ENCODE assay signal across 8 mouse cellular contexts in genomic region chr5:132074360-132074723, GRCm38 (mm10).
A peak's percentile ranks its signal among the peaks of the same experiment; 100 is the strongest.
DNase-seq lines count a peak whose midpoint lies in the region; ATAC-seq and TF ChIP-seq lines count a peak whose summit lies in the region.

No protein-coding gene starts in this region.

- DNase-seq in left cerebral cortex, adult 2 months (ENCODE audit: extremely low spot score in 1 of 2, low spot score in 2 of 2), result peak in 1 of 2 experiments; percentile 16
- no peak for DNase-seq in left cerebral cortex, adult 8-10 months (ENCODE audit: low spot score in 2 of 2)
- DNase-seq in spleen, postnatal 10 days (ENCODE audit: low spot score in 2 of 2), result no peak
- no peak for DNase-seq in kidney, adult 8-10 months
- no peak for DNase-seq in spleen, adult 18-20 months

- H3K4me1 ChIP-seq in forebrain, embryonic 12.5 days, result peaks cover 45% of the 10 kb centered on the region
- peaks cover 47% of the 10 kb centered on the region for H3K4me1 ChIP-seq in hindbrain, embryonic 15.5 days (replicated peaks)
- H3K4me1 ChIP-seq in neural tube, embryonic 13.5 days (replicated peaks), result peaks cover 52% of the 10 kb centered on the region

- H3K4me3 ChIP-seq in left cerebral cortex, adult 2 months, result peak overlapping the region; percentile 46
- no peak overlapping the region for H3K4me3 ChIP-seq in forebrain, embryonic 12.5 days (replicated peaks)
- peak overlapping the region; percentile 13; the same call in 1 of the 2 replicates for H3K4me3 ChIP-seq in hindbrain, embryonic 15.5 days
- peak overlapping the region; percentile 1; the same call in 1 of the 2 replicates for H3K4me3 ChIP-seq in neural tube, embryonic 13.5 days

- peak; percentile 76 for ATAC-seq in forebrain, embryonic 12.5 days (ENCODE audit: low FRiP score)
- ATAC-seq in hindbrain, embryonic 15.5 days (ENCODE audit: low FRiP score, low read depth), result peak; percentile 60
- peak; percentile 62; the same call in 1 of the 2 replicates for ATAC-seq in neural tube, embryonic 13.5 days (ENCODE audit: low read depth)

- H3K36me3 ChIP-seq in forebrain, embryonic 12.5 days (replicated peaks), result no peaks in the 10 kb centered on the region
- H3K36me3 ChIP-seq in hindbrain, embryonic 15.5 days, result no peaks in the 10 kb centered on the region
- H3K36me3 ChIP-seq in neural tube, embryonic 13.5 days, result no peaks in the 10 kb centered on the region

- H3K4me2 ChIP-seq in forebrain, embryonic 12.5 days, result peak overlapping the region; percentile 42
- H3K4me2 ChIP-seq in hindbrain, embryonic 15.5 days, result peak overlapping the region; percentile 52
- H3K4me2 ChIP-seq in neural tube, embryonic 13.5 days, result peak overlapping the region; percentile 41

- no peak overlapping the region for H3K9ac ChIP-seq in forebrain, embryonic 12.5 days
- peak overlapping the region; percentile 31; the same call in 1 of the 2 replicates for H3K9ac ChIP-seq in hindbrain, embryonic 15.5 days
- peak overlapping the region; percentile 55 for H3K9ac ChIP-seq in neural tube, embryonic 13.5 days

- H3K27ac ChIP-seq in left cerebral cortex, adult 2 months, result peak overlapping the region; percentile 63; the same call in 1 of the 2 replicates
- peak overlapping the region; percentile 81 for H3K27ac ChIP-seq in forebrain, embryonic 12.5 days
- H3K27ac ChIP-seq in hindbrain, embryonic 15.5 days (replicated peaks), result peak overlapping the region; percentile 77
- peak overlapping the region; percentile 83 for H3K27ac ChIP-seq in neural tube, embryonic 13.5 days (replicated peaks)

- H3K9me3 ChIP-seq in forebrain, embryonic 12.5 days, result no peaks in the 10 kb centered on the region
- no peaks in the 10 kb centered on the region for H3K9me3 ChIP-seq in hindbrain, embryonic 15.5 days
- no peaks in the 10 kb centered on the region for H3K9me3 ChIP-seq in neural tube, embryonic 13.5 days

- 4% methylated on average over 11 of the region's 11 CpGs for WGBS in forebrain, embryonic 12.5 days
- WGBS in hindbrain, embryonic 15.5 days, result 5% methylated on average over 11 of the region's 11 CpGs
- WGBS in neural tube, embryonic 13.5 days, result 5% methylated on average over 11 of the region's 11 CpGs

- no peak for TF ChIP-seq CTCF in left cerebral cortex, adult 2 months (IDR thresholded peaks at IDR 0.05)

- intact Hi-C loops in left cerebral cortex, adult 2 months (cut with DNase I), result loop anchor here (2.0 kb wide), 1 partner anchor 46 kb away; no protein-coding TSS in a partner anchor

- no peaks in the 10 kb centered on the region for H3K27me3 ChIP-seq in forebrain, embryonic 12.5 days
- no peaks in the 10 kb centered on the region for H3K27me3 ChIP-seq in hindbrain, embryonic 15.5 days
- H3K27me3 ChIP-seq in neural tube, embryonic 13.5 days, result no peaks in the 10 kb centered on the region; the same call in none of the 2 replicates
